Mouse (Mus musculus): ENCODE results near the gene Ndufs1.

DNA sequence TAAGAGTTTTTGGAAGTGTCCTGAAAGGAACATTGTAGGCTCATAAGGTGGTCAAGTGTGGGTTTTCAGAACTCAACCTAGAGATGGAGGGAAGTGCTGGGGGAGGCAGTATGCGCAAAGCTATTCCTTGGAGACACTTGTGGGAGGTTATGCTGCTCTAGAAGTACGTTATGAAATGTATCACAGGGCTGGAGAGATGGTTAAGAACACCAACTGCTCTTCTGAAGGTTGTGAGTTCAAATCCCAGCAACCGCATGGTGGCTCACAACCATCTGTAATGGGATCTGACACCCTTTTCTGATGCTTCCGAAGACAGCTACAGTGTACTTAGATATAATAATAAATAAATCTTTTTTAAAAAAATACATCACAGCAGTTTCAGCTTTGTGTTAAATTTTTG is 3.5 kb upstream of the Ndufs1 start:
- TF ChIP-seq CTCF (IDR thresholded peaks at IDR 0.05; ENCODE audit: low read depth, low read length) (no peak), TAL1 (conservative IDR thresholded peaks at IDR 0.05; ENCODE audit: low read depth, low read length) (no peak)
